ENCODE assay signal across 33 mouse cellular contexts in genomic region chr2:32618051-32618450, GRCm38 (mm10). TPM values are rescaled to one million over a fixed set of nuclear protein-coding genes. Genes with fewer than 3 reads are reported as not detected.
DNase-seq lines count a peak whose midpoint lies in the region; ATAC-seq and TF ChIP-seq lines count a peak whose summit lies in the region.
"Had no signal": no experiment of that assay in that cellular context is flagged by ENCODE, and none has a peak within 500 bp of the region (broad histone marks: within the 10 kb centered on the region; RNA-seq: fewer than 3 reads in every experiment).

No protein-coding gene starts in this region.

- WGBS in heart, embryonic 10.5 days: 84% methylated on average over 9 of the region's 9 CpGs
- WGBS in midbrain, postnatal 0 days: 34% methylated on average over 9 of the region's 9 CpGs
- 80% methylated on average over 9 of the region's 9 CpGs for WGBS in midbrain, embryonic 10.5 days
- WGBS in limb, embryonic 10.5 days: 90% methylated on average over 9 of the region's 9 CpGs

- H3K27me3 ChIP-seq in heart, embryonic 10.5 days (ENCODE audit: insufficient read depth, poor library complexity, severe bottlenecking): no peaks in the 10 kb centered on the region
- no peaks in the 10 kb centered on the region for H3K27me3 ChIP-seq in midbrain, postnatal 0 days (ENCODE audit: insufficient read depth, low read length)
- H3K27me3 ChIP-seq in midbrain, embryonic 10.5 days (ENCODE audit: low read depth, poor library complexity, severe bottlenecking): no peaks in the 10 kb centered on the region
- no peaks in the 10 kb centered on the region for H3K27me3 ChIP-seq in limb, embryonic 10.5 days (ENCODE audit: low read depth, poor library complexity, severe bottlenecking)
- H3K27me3 ChIP-seq: embryonic facial prominence, embryonic 12.5 days; forebrain, embryonic 15.5 days; heart, embryonic 13.5 days; intestine, embryonic 15.5 days; limb, embryonic 12.5 days; midbrain, embryonic 13.5 days; neural tube, embryonic 12.5 days had no signal

- H3K9me3 ChIP-seq in heart, embryonic 10.5 days: no peaks in the 10 kb centered on the region
- H3K9me3 ChIP-seq in midbrain, postnatal 0 days (ENCODE audit: low read length): no peaks in the 10 kb centered on the region
- no peaks in the 10 kb centered on the region for H3K9me3 ChIP-seq in midbrain, embryonic 10.5 days (replicated peaks)
- no peaks in the 10 kb centered on the region for H3K9me3 ChIP-seq in limb, embryonic 10.5 days (replicated peaks)
- H3K9me3 ChIP-seq: embryonic facial prominence, embryonic 12.5 days; forebrain, embryonic 10.5 days; forebrain, embryonic 15.5 days; heart, embryonic 13.5 days; intestine, embryonic 15.5 days; limb, embryonic 12.5 days; neural tube, embryonic 12.5 days had no signal

- no peak for TF ChIP-seq CTCF in midbrain, postnatal 0 days (IDR thresholded peaks at IDR 0.05)

- H3K9ac ChIP-seq in midbrain, postnatal 0 days (replicated peaks; ENCODE audit: low read length, poor library complexity, severe bottlenecking): no peak overlapping the region
- H3K9ac ChIP-seq: embryonic facial prominence, embryonic 12.5 days; forebrain, embryonic 15.5 days; intestine, embryonic 15.5 days; limb, embryonic 12.5 days; midbrain, embryonic 13.5 days; neural tube, embryonic 12.5 days had no signal

- no peak for ATAC-seq in midbrain, postnatal 0 days (ENCODE audit: low FRiP score)
- ATAC-seq: forebrain, embryonic 15.5 days; hindbrain, postnatal 0 days; intestine, embryonic 15.5 days; midbrain, embryonic 13.5 days had no signal

- no peak for DNase-seq in heart, embryonic 10.5 days (ENCODE audit: low spot score)
- DNase-seq in heart, postnatal 25 days (ENCODE audit: low spot score): no peak
- peak; percentile 43 for DNase-seq in midbrain, postnatal 0 days (ENCODE audit: low spot score)
- no peak for DNase-seq in midbrain, embryonic 10.5 days (ENCODE audit: low spot score)
- no peak for DNase-seq in limb, embryonic 10.5 days (ENCODE audit: low spot score)
- DNase-seq in embryo, embryonic 10 days (ENCODE audit: low spot score): no peak
- DNase-seq in yolk sac, embryonic 10.5 days (ENCODE audit: low spot score): no peak
- DNase-seq: adrenal gland, postnatal 25 days; cerebellum, adult 8-10 months; cerebellum, postnatal 25 days; heart, adult 2 months; heart, postnatal 10 days; kidney, adult 8-10 months; kidney, postnatal 10 days; lung, postnatal 36 days had no signal

- intact Hi-C loops in heart, postnatal 25 days (cut with DNase I): loop anchor here (5.0 kb wide), 1 partner anchor 36 kb away; no protein-coding TSS in a partner anchor

- peak overlapping the region; percentile 32; the same call in 1 of the 2 replicates for H3K27ac ChIP-seq in heart, embryonic 10.5 days
- no peak overlapping the region for H3K27ac ChIP-seq in midbrain, postnatal 0 days (ENCODE audit: low read depth, low read length)
- H3K27ac ChIP-seq in midbrain, embryonic 10.5 days (replicated peaks): no peak overlapping the region
- peak overlapping the region; percentile 87 for H3K27ac ChIP-seq in limb, embryonic 10.5 days
- H3K27ac ChIP-seq: embryonic facial prominence, embryonic 12.5 days; forebrain, embryonic 10.5 days; forebrain, embryonic 15.5 days; heart, adult 2 months; heart, embryonic 13.5 days; hindbrain, embryonic 10.5 days; hindbrain, postnatal 0 days; intestine, embryonic 15.5 days; midbrain, embryonic 13.5 days; neural tube, embryonic 12.5 days had no signal

- peaks cover 53% of the 10 kb centered on the region for H3K4me1 ChIP-seq in heart, embryonic 10.5 days
- H3K4me1 ChIP-seq in midbrain, postnatal 0 days (ENCODE audit: insufficient read depth, low read length): no peaks in the 10 kb centered on the region
- H3K4me1 ChIP-seq in midbrain, embryonic 10.5 days: peaks cover 38% of the 10 kb centered on the region
- peaks cover 41% of the 10 kb centered on the region for H3K4me1 ChIP-seq in limb, embryonic 10.5 days

- H3K4me3 ChIP-seq in heart, embryonic 10.5 days: no peak overlapping the region
- H3K4me3 ChIP-seq in midbrain, postnatal 0 days (ENCODE audit: low read depth, low read length): no peak overlapping the region
- no peak overlapping the region for H3K4me3 ChIP-seq in midbrain, embryonic 10.5 days
- H3K4me3 ChIP-seq in limb, embryonic 10.5 days: no peak overlapping the region
- H3K4me3 ChIP-seq: embryonic facial prominence, embryonic 12.5 days; forebrain, embryonic 10.5 days; forebrain, embryonic 15.5 days; heart, adult 2 months; heart, embryonic 13.5 days; hindbrain, embryonic 10.5 days; intestine, embryonic 15.5 days; limb, embryonic 12.5 days; midbrain, embryonic 13.5 days; myocyte; neural tube, embryonic 12.5 days had no signal

- H3K4me2 ChIP-seq in midbrain, postnatal 0 days (ENCODE audit: low read depth, low read length, poor library complexity, severe bottlenecking): no peak overlapping the region
- H3K4me2 ChIP-seq: embryonic facial prominence, embryonic 12.5 days; forebrain, embryonic 15.5 days; heart, embryonic 13.5 days; intestine, embryonic 15.5 days; limb, embryonic 12.5 days; midbrain, embryonic 13.5 days; neural tube, embryonic 12.5 days had no signal

- H3K36me3 ChIP-seq in heart, embryonic 10.5 days: peaks cover 57% of the 10 kb centered on the region
- peaks cover 5% of the 10 kb centered on the region for H3K36me3 ChIP-seq in midbrain, postnatal 0 days (ENCODE audit: insufficient read depth, low read length)
- H3K36me3 ChIP-seq in midbrain, embryonic 10.5 days: peaks cover 30% of the 10 kb centered on the region
- H3K36me3 ChIP-seq in limb, embryonic 10.5 days: peaks cover 55% of the 10 kb centered on the region
- H3K36me3 ChIP-seq: forebrain, embryonic 15.5 days had no signal

RNA-seq across cellular contexts. Expression of gene Ak1, which starts 3.5 kb away (rescaled TPM):
- polyA plus RNA-seq in heart, embryonic 10.5 days (2016; fragmentation: Nextera tagmentation; extraction: Ambion mirVana): 179 and 305 TPM in 2 replicates
- total RNA-seq in heart, postnatal 25 days (2021): 100 to 1,000 TPM; 733 to 743 TPM
- total RNA-seq in midbrain, postnatal 0 days (2014; rRNA removed): 99.6 and 107 TPM in 2 replicates
- polyA plus RNA-seq in midbrain, postnatal 0 days (2015; fragmentation: Nextera tagmentation; extraction: Ambion mirVana): 114 and 133 TPM in 2 replicates
- polyA plus RNA-seq in midbrain, embryonic 10.5 days (2016; fragmentation: Nextera tagmentation; extraction: Ambion mirVana): 26.4 and 30.3 TPM in 2 replicates
- polyA plus RNA-seq in limb, embryonic 10.5 days (2016; fragmentation: Nextera tagmentation; extraction: Ambion mirVana): 21.6 and 35.7 TPM in 2 replicates
- total RNA-seq: megakaryocyte, adult 5-6 weeks had no signal

RNA-seq across cellular contexts. Expression of gene St6galnac6, which starts 18.5 kb away (rescaled TPM):
- 25.1 and 28.4 TPM in 2 replicates for polyA plus RNA-seq in heart, embryonic 10.5 days (2016; fragmentation: Nextera tagmentation; extraction: Ambion mirVana)
- total RNA-seq in heart, postnatal 25 days (2021): 100 to 1,000 TPM; 104 to 110 TPM
- total RNA-seq in midbrain, postnatal 0 days (2014; rRNA removed): 113 and 166 TPM in 2 replicates
- polyA plus RNA-seq in midbrain, postnatal 0 days (2015; fragmentation: Nextera tagmentation; extraction: Ambion mirVana): 42.1 and 45.2 TPM in 2 replicates
- 10.8 and 11.9 TPM in 2 replicates for polyA plus RNA-seq in midbrain, embryonic 10.5 days (2016; fragmentation: Nextera tagmentation; extraction: Ambion mirVana)
- polyA plus RNA-seq in limb, embryonic 10.5 days (2016; fragmentation: Nextera tagmentation; extraction: Ambion mirVana): 11.8 and 16.7 TPM in 2 replicates

RNA-seq across cellular contexts. Expression of gene Eng, which starts 28.3 kb away (rescaled TPM):
- 87.1 and 149 TPM in 2 replicates for polyA plus RNA-seq in heart, embryonic 10.5 days (2016; fragmentation: Nextera tagmentation; extraction: Ambion mirVana)
- 100 to 1,000 TPM; 126 to 140 TPM for total RNA-seq in heart, postnatal 25 days (2021)
- total RNA-seq in midbrain, postnatal 0 days (2014; rRNA removed): 16.7 and 20.0 TPM in 2 replicates
- 20.3 and 21.3 TPM in 2 replicates for polyA plus RNA-seq in midbrain, postnatal 0 days (2015; fragmentation: Nextera tagmentation; extraction: Ambion mirVana)
- 25.6 and 29.2 TPM in 2 replicates for polyA plus RNA-seq in midbrain, embryonic 10.5 days (2016; fragmentation: Nextera tagmentation; extraction: Ambion mirVana)
- 27.9 and 28.5 TPM in 2 replicates for polyA plus RNA-seq in limb, embryonic 10.5 days (2016; fragmentation: Nextera tagmentation; extraction: Ambion mirVana)

RNA-seq across cellular contexts. Expression of gene St6galnac4, which starts 31.2 kb away (rescaled TPM):
- 39.8 and 49.0 TPM in 2 replicates for polyA plus RNA-seq in heart, embryonic 10.5 days (2016; fragmentation: Nextera tagmentation; extraction: Ambion mirVana)
- total RNA-seq in heart, postnatal 25 days (2021): 10 to 100 TPM; 17.7 to 21.4 TPM
- total RNA-seq in midbrain, postnatal 0 days (2014; rRNA removed): 50.9 and 51.1 TPM in 2 replicates
- 38.0 and 38.6 TPM in 2 replicates for polyA plus RNA-seq in midbrain, postnatal 0 days (2015; fragmentation: Nextera tagmentation; extraction: Ambion mirVana)
- 15.9 and 17.1 TPM in 2 replicates for polyA plus RNA-seq in midbrain, embryonic 10.5 days (2016; fragmentation: Nextera tagmentation; extraction: Ambion mirVana)
- 26.0 and 26.1 TPM in 2 replicates for polyA plus RNA-seq in limb, embryonic 10.5 days (2016; fragmentation: Nextera tagmentation; extraction: Ambion mirVana)

RNA-seq across cellular contexts. Expression of gene 9430097D07Rik, which starts 42.6 kb away (rescaled TPM):
- polyA plus RNA-seq in heart, embryonic 10.5 days (2016; fragmentation: Nextera tagmentation; extraction: Ambion mirVana): 0.09 and 0.15 TPM in 2 replicates
- not detected for total RNA-seq in heart, postnatal 25 days (2021)
- 0.16 and 0.33 TPM in 2 replicates for total RNA-seq in midbrain, postnatal 0 days (2014; rRNA removed)
- 0.69 and 0.82 TPM in 2 replicates for polyA plus RNA-seq in midbrain, postnatal 0 days (2015; fragmentation: Nextera tagmentation; extraction: Ambion mirVana)
- polyA plus RNA-seq in midbrain, embryonic 10.5 days (2016; fragmentation: Nextera tagmentation; extraction: Ambion mirVana): 0.17 and 0.22 TPM in 2 replicates
- 0.24 TPM in 1 of 2 replicates, not detected in the other for polyA plus RNA-seq in limb, embryonic 10.5 days (2016; fragmentation: Nextera tagmentation; extraction: Ambion mirVana)
- total RNA-seq: adrenal gland, adult 18-20 months; adrenal gland, postnatal 25 days; gastrocnemius, adult 18-20 months; gastrocnemius, postnatal 4 days; heart, adult 2 months; heart, postnatal 10 days; liver, adult 2 months; megakaryocyte, adult 5-6 weeks had no signal
- polyA plus RNA-seq: heart, adult 2 months; intestine, embryonic 15.5 days; limb, embryonic 12.5 days; liver, adult 2 months; lung, embryonic 16.5 days; urinary bladder, adult 2 months had no signal

Comparison
In these comparisons a context has a peak if more than half of its experiments do, and no peak if none do; other contexts are left out.
1. H3K27ac ChIP-seq: peak in heart, embryonic 10.5 days (single experiment) and limb, embryonic 10.5 days (single experiment); none in midbrain, postnatal 0 days (single experiment) and midbrain, embryonic 10.5 days (single experiment).